Mouse (Mus musculus): ENCODE measurements around the gene Olfr638. TPM values are rescaled to one million over a fixed set of nuclear protein-coding genes. Genes with fewer than 3 reads are reported as not detected.

The Olfr638 gene
- not detected for polyA plus RNA-seq (2014; fragmentation: Illumina TruSeq; extraction: RNeasy Lipid Tissue Mini Kit (QIAGEN cat#74804); ENCODE audit: insufficient read depth, low read depth, low replicate concordance)

DNA sequence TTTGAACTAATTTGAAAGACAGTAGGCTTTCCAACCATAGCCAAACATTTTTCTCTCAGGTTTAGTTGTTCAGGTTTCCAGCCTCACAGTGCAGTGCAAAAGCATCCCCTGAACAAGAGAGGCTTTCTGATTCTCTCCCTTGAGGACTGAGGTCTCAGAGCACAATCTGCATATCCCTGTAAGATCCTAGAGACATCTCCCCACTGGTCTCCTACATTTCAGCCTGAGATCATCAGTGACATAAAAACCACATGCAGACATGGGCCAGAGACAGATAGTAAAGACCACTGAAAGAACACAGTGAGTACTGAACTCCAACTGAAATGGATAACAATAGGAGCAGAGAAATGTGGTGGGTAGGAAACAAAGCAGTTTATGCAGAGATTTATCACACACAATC lies at the start of gene Olfr638:
Olfr638 (plus strand) TSS at position 301 of the 400 bp plus-strand sequence.

DNA sequence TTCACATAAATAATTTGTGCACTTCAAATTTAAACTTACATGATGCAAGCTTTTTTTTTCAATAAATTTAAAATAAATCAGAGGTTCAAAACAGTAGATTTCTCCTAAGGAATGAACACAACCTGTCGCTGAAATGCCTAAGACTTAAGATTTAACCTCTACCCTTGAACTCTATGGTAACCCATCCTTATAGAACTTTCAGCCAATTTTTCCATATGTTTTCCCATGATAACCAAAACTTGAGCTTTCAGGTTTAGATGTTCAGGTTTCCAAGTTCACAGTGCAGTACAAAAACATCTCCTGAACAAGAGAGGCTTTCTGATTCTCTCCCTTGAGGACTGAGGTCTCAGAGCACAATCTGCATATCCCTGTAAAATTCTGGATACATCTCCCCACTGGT lies 27.7 kb upstream of the Olfr638 start, which contains the start of gene Olfr635:
Olfr635 (plus strand) TSS at position 301 of the 400 bp plus-strand sequence.

DNA sequence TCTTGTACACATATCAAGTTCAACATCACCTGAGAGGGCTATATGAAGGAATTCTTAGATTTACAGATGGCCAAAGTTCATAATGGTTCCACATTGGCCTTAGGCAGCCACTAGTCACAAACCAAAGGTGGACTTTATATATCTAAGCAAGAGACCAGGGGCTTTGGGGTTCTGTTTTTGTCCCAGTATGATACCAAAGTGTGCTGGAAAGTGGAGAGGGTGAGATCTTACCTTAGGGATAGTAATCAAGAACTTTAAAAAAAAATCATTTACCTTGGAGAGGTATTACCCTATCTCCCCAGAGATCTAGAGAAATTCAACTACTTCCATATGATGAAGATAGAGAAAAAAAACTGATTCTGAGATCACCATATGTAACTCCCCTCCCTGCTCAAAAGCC lies 18.7 kb downstream of the Olfr638 start, which contains the start of gene Olfr639:
Olfr639 (minus strand) TSS at position 101 of the 400 bp plus-strand sequence.

DNA sequence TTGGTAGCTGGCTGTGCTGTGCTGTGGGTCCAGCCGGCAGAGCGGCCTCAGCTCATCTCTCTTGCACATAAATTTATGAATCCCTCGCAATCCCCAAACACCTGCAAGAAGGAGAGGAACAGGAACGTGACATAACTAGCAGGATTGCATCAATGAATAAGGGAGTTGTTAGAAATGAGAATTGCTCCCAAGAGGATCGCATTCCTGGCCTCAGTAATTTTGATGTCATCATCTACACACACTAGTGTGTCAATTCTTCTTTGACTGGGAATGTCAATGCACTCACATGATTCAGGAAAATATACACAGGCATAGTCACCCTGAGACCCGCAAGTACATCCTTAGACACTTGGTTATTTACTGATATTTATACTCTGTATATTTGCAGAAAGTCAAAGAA lies 26.9 kb downstream of the Olfr638 start, which contains the start of gene Olfr640:
Olfr640 (minus strand) TSS at position 101 of the 400 bp plus-strand sequence.

DNA sequence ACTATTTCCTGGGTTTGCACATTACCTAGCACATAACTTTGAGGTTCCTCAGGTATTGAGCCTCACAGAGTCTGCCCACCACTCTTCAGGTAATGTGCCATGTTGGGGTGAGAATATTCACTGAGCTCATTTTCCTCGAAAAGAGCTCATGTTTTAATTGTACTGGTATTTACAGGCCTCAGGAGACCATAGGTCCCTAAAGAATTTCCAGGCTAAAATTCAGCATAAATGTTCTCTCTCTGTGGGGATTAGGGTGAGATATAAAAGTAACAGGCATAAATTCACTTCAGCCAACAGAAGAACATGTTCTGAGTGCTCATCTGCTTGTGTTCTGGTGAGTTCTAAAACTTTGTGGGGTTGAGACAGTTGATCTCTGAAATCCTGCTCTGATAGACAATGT lies 36.6 kb downstream of the Olfr638 start, which contains the start of gene Olfr641:
Olfr641 (plus strand) TSS at position 301 of the 400 bp plus-strand sequence.

DNA sequence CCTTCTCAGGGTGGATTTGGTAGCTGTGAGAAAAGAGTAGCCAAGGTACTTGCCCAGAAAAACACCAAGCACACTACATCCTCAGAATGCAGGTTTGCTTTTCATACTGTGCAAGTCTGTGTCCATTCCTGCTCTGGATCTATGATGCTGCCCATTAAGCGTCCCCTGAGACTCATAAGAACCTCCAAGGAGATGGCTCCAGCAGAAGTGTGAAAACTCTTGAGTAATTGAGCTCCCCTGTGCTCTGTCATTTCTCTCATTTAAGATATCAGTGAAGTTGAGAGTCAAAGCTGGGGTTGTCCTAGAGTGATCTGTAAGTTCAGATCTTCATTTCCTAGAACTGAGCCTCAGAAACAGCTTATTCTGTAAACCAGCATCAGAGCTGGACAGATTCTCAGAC lies 54.0 kb downstream of the Olfr638 start, which contains the start of gene Olfr642:
Olfr642 (minus strand) TSS at position 101 of the 400 bp plus-strand sequence.

Other genes starting within 250 kb of the Olfr638 start
- gene Olfr630, start 241.4 kb upstream of the Olfr638 start, polyA plus RNA-seq (2014; fragmentation: Illumina TruSeq; extraction: RNeasy Lipid Tissue Mini Kit (QIAGEN cat#74804); ENCODE audit: insufficient read depth, low read depth, low replicate concordance) = not detected
- gene Olfr69, start 227.2 kb upstream of the Olfr638 start, polyA plus RNA-seq (2014; fragmentation: Illumina TruSeq; extraction: RNeasy Lipid Tissue Mini Kit (QIAGEN cat#74804); ENCODE audit: insufficient read depth, low read depth, low replicate concordance) = not detected
- gene Olfr68, start 219.0 kb upstream of the Olfr638 start, polyA plus RNA-seq (2014; fragmentation: Illumina TruSeq; extraction: RNeasy Lipid Tissue Mini Kit (QIAGEN cat#74804); ENCODE audit: insufficient read depth, low read depth, low replicate concordance) = not detected
- not detected for gene Olfr67, start 206.9 kb upstream of the Olfr638 start, polyA plus RNA-seq (2014; fragmentation: Illumina TruSeq; extraction: RNeasy Lipid Tissue Mini Kit (QIAGEN cat#74804); ENCODE audit: insufficient read depth, low read depth, low replicate concordance)
- gene Hbb-bt, start 184.8 kb upstream of the Olfr638 start, polyA plus RNA-seq (2014; fragmentation: Illumina TruSeq; extraction: RNeasy Lipid Tissue Mini Kit (QIAGEN cat#74804); ENCODE audit: insufficient read depth, low read depth, low replicate concordance) = 3,244 TPM
- 22,942 TPM for gene Hbb-bs, start 170.7 kb upstream of the Olfr638 start, polyA plus RNA-seq (2014; fragmentation: Illumina TruSeq; extraction: RNeasy Lipid Tissue Mini Kit (QIAGEN cat#74804); ENCODE audit: insufficient read depth, low read depth, low replicate concordance)
- gene Hbb-bh2, start 158.2 kb upstream of the Olfr638 start, polyA plus RNA-seq (2014; fragmentation: Illumina TruSeq; extraction: RNeasy Lipid Tissue Mini Kit (QIAGEN cat#74804); ENCODE audit: insufficient read depth, low read depth, low replicate concordance) = not detected
- not detected for gene Hbb-bh1, start 155.6 kb upstream of the Olfr638 start, polyA plus RNA-seq (2014; fragmentation: Illumina TruSeq; extraction: RNeasy Lipid Tissue Mini Kit (QIAGEN cat#74804); ENCODE audit: insufficient read depth, low read depth, low replicate concordance)
- not detected for gene Hbb-y, start 145.5 kb upstream of the Olfr638 start, polyA plus RNA-seq (2014; fragmentation: Illumina TruSeq; extraction: RNeasy Lipid Tissue Mini Kit (QIAGEN cat#74804); ENCODE audit: insufficient read depth, low read depth, low replicate concordance)
- gene Olfr66, start 112.5 kb upstream of the Olfr638 start, polyA plus RNA-seq (2014; fragmentation: Illumina TruSeq; extraction: RNeasy Lipid Tissue Mini Kit (QIAGEN cat#74804); ENCODE audit: insufficient read depth, low read depth, low replicate concordance) = not detected
- gene Olfr64, start 104.3 kb upstream of the Olfr638 start, polyA plus RNA-seq (2014; fragmentation: Illumina TruSeq; extraction: RNeasy Lipid Tissue Mini Kit (QIAGEN cat#74804); ENCODE audit: insufficient read depth, low read depth, low replicate concordance) = not detected
- gene Olfr65, start 95.3 kb upstream of the Olfr638 start, polyA plus RNA-seq (2014; fragmentation: Illumina TruSeq; extraction: RNeasy Lipid Tissue Mini Kit (QIAGEN cat#74804); ENCODE audit: insufficient read depth, low read depth, low replicate concordance) = not detected
- not detected for gene Olfr631, start 69.9 kb upstream of the Olfr638 start, polyA plus RNA-seq (2014; fragmentation: Illumina TruSeq; extraction: RNeasy Lipid Tissue Mini Kit (QIAGEN cat#74804); ENCODE audit: insufficient read depth, low read depth, low replicate concordance)
- gene Olfr632, start 64.4 kb upstream of the Olfr638 start, polyA plus RNA-seq (2014; fragmentation: Illumina TruSeq; extraction: RNeasy Lipid Tissue Mini Kit (QIAGEN cat#74804); ENCODE audit: insufficient read depth, low read depth, low replicate concordance) = not detected
- gene Olfr633, start 54.3 kb upstream of the Olfr638 start, polyA plus RNA-seq (2014; fragmentation: Illumina TruSeq; extraction: RNeasy Lipid Tissue Mini Kit (QIAGEN cat#74804); ENCODE audit: insufficient read depth, low read depth, low replicate concordance) = not detected
- gene Olfr635, start 27.6 kb upstream of the Olfr638 start, polyA plus RNA-seq (2014; fragmentation: Illumina TruSeq; extraction: RNeasy Lipid Tissue Mini Kit (QIAGEN cat#74804); ENCODE audit: insufficient read depth, low read depth, low replicate concordance) = not detected
- gene Olfr639, start 18.6 kb downstream of the Olfr638 start, polyA plus RNA-seq (2014; fragmentation: Illumina TruSeq; extraction: RNeasy Lipid Tissue Mini Kit (QIAGEN cat#74804); ENCODE audit: insufficient read depth, low read depth, low replicate concordance) = not detected
- not detected for gene Olfr640, start 26.8 kb downstream of the Olfr638 start, polyA plus RNA-seq (2014; fragmentation: Illumina TruSeq; extraction: RNeasy Lipid Tissue Mini Kit (QIAGEN cat#74804); ENCODE audit: insufficient read depth, low read depth, low replicate concordance)
- gene Olfr641, start 36.7 kb downstream of the Olfr638 start, polyA plus RNA-seq (2014; fragmentation: Illumina TruSeq; extraction: RNeasy Lipid Tissue Mini Kit (QIAGEN cat#74804); ENCODE audit: insufficient read depth, low read depth, low replicate concordance) = not detected
- not detected for gene Olfr642, start 53.9 kb downstream of the Olfr638 start, polyA plus RNA-seq (2014; fragmentation: Illumina TruSeq; extraction: RNeasy Lipid Tissue Mini Kit (QIAGEN cat#74804); ENCODE audit: insufficient read depth, low read depth, low replicate concordance)
- not detected for gene 4930516K23Rik, start 62.7 kb downstream of the Olfr638 start, polyA plus RNA-seq (2014; fragmentation: Illumina TruSeq; extraction: RNeasy Lipid Tissue Mini Kit (QIAGEN cat#74804); ENCODE audit: insufficient read depth, low read depth, low replicate concordance)
- not detected for gene Olfr644, start 73.1 kb downstream of the Olfr638 start, polyA plus RNA-seq (2014; fragmentation: Illumina TruSeq; extraction: RNeasy Lipid Tissue Mini Kit (QIAGEN cat#74804); ENCODE audit: insufficient read depth, low read depth, low replicate concordance)
- gene Olfr645, start 86.7 kb downstream of the Olfr638 start, polyA plus RNA-seq (2014; fragmentation: Illumina TruSeq; extraction: RNeasy Lipid Tissue Mini Kit (QIAGEN cat#74804); ENCODE audit: insufficient read depth, low read depth, low replicate concordance) = not detected
- gene Olfr646, start 106.1 kb downstream of the Olfr638 start, polyA plus RNA-seq (2014; fragmentation: Illumina TruSeq; extraction: RNeasy Lipid Tissue Mini Kit (QIAGEN cat#74804); ENCODE audit: insufficient read depth, low read depth, low replicate concordance) = not detected
- gene Ubqln5, start 131.1 kb downstream of the Olfr638 start, polyA plus RNA-seq (2014; fragmentation: Illumina TruSeq; extraction: RNeasy Lipid Tissue Mini Kit (QIAGEN cat#74804); ENCODE audit: insufficient read depth, low read depth, low replicate concordance) = not detected
- not detected for gene Olfr643, start 138.7 kb downstream of the Olfr638 start, polyA plus RNA-seq (2014; fragmentation: Illumina TruSeq; extraction: RNeasy Lipid Tissue Mini Kit (QIAGEN cat#74804); ENCODE audit: insufficient read depth, low read depth, low replicate concordance)
- gene Ubqln3, start 144.5 kb downstream of the Olfr638 start, polyA plus RNA-seq (2014; fragmentation: Illumina TruSeq; extraction: RNeasy Lipid Tissue Mini Kit (QIAGEN cat#74804); ENCODE audit: insufficient read depth, low read depth, low replicate concordance) = not detected
- not detected for gene Ubqlnl, start 151.8 kb downstream of the Olfr638 start, polyA plus RNA-seq (2014; fragmentation: Illumina TruSeq; extraction: RNeasy Lipid Tissue Mini Kit (QIAGEN cat#74804); ENCODE audit: insufficient read depth, low read depth, low replicate concordance)
- gene Olfm5, start 166.1 kb downstream of the Olfr638 start, polyA plus RNA-seq (2014; fragmentation: Illumina TruSeq; extraction: RNeasy Lipid Tissue Mini Kit (QIAGEN cat#74804); ENCODE audit: insufficient read depth, low read depth, low replicate concordance) = not detected
- not detected for gene Olfr648, start 184.6 kb downstream of the Olfr638 start, polyA plus RNA-seq (2014; fragmentation: Illumina TruSeq; extraction: RNeasy Lipid Tissue Mini Kit (QIAGEN cat#74804); ENCODE audit: insufficient read depth, low read depth, low replicate concordance)
- not detected for gene Olfr649, start 197.2 kb downstream of the Olfr638 start, polyA plus RNA-seq (2014; fragmentation: Illumina TruSeq; extraction: RNeasy Lipid Tissue Mini Kit (QIAGEN cat#74804); ENCODE audit: insufficient read depth, low read depth, low replicate concordance)
- 0.55 TPM for gene Trim6, start 220.0 kb downstream of the Olfr638 start, polyA plus RNA-seq (2014; fragmentation: Illumina TruSeq; extraction: RNeasy Lipid Tissue Mini Kit (QIAGEN cat#74804); ENCODE audit: insufficient read depth, low read depth, low replicate concordance)
- gene Trim34a, start 245.7 kb downstream of the Olfr638 start, polyA plus RNA-seq (2014; fragmentation: Illumina TruSeq; extraction: RNeasy Lipid Tissue Mini Kit (QIAGEN cat#74804); ENCODE audit: insufficient read depth, low read depth, low replicate concordance) = 16.4 TPM